Mouse (Mus musculus): ENCODE data around the gene Lhfpl5.

- TF ChIP-seq CTCF (conservative IDR thresholded peaks at IDR 0.05 in 1 of 2, IDR thresholded peaks at IDR 0.05 in 1 of 2; ENCODE audit: low read depth in 2 of 2, low read length in 2 of 2) = no peak
- no peak for TF ChIP-seq ETS1 (conservative IDR thresholded peaks at IDR 0.05; ENCODE audit: low read depth, low read length)
- no peak for TF ChIP-seq ZMIZ1 (IDR thresholded peaks at IDR 0.05; ENCODE audit: low read depth, low read length)
Measured at GRCm38 (mm10) chr17:28549111-28549510, 26.3 kb upstream of the Lhfpl5 start, which contains the start of gene Clpsl2.

Data from CH12.LX (cell line).